15 mouse cellular contexts compared by ENCODE assay signal in the genomic region with DNA sequence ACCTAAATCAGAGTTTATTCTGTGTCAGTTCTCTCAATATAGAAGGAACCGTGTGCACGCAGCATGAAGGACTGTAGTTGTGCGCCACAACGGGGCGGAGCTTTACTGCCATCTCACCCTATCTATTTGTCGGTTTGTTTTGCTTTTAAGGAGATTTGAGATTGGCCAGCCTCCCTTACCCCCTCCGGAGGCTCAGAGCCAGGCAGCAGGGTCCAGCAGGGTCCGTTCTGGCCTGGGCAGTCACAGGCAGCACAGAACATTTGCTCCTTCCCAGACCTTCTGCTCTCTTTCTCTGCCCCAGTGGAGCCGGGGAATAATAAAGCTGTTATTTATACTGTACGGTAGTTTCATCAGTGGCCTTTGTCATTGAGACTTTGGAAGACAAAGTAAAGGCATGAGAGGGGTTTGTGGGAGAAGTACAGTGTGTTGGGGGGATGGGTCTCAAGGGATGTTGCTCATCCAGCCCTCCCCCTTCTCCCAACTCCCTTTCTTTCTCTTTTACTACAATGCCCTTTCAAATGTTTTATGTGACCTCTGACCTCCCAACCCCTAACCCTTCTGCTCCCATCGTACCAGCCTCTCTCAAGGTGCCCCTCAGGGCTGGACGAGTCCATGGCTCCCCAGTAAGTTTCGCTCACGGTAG.
DNase-seq lines count a peak whose midpoint lies in the region; ATAC-seq lines count a peak whose summit lies in the region.
"Had no signal": no experiment of that assay in that cellular context is flagged by ENCODE, and none has a peak within 500 bp of the region (broad histone marks: within the 10 kb centered on the region; RNA-seq: fewer than 3 reads in every experiment).

No protein-coding gene starts in this region.

- H3K4me3 ChIP-seq in hindbrain, embryonic 12.5 days: no peak overlapping the region
- no peak overlapping the region for H3K4me3 ChIP-seq in neural tube, embryonic 13.5 days
- H3K4me3 ChIP-seq: erythroblast, embryonic 14.5 days; myocyte had no signal

- H3K4me1 ChIP-seq in hindbrain, embryonic 12.5 days: peaks cover 8% of the 10 kb centered on the region
- peaks cover 10% of the 10 kb centered on the region for H3K4me1 ChIP-seq in neural tube, embryonic 13.5 days (replicated peaks)

- 20% methylated on average over 14 of the region's 14 CpGs for WGBS in hindbrain, embryonic 12.5 days
- 20% methylated on average over 14 of the region's 14 CpGs for WGBS in neural tube, embryonic 13.5 days

- H3K4me2 ChIP-seq in hindbrain, embryonic 12.5 days (replicated peaks): peak overlapping the region; percentile 19; the same call in 1 of the 2 replicates
- H3K4me2 ChIP-seq in neural tube, embryonic 13.5 days: peak overlapping the region; percentile 20; the same call in 1 of the 2 replicates

- peak; percentile 65 to 72 for DNase-seq in cerebellum, postnatal 10 days
- DNase-seq in cerebellum, postnatal 36 days: no peak
- DNase-seq in left cerebral cortex, postnatal 4 days: peak; percentile 53
- DNase-seq in left cerebral cortex, postnatal 25 days (ENCODE audit: low spot score in 2 of 2): no peak
- no peak for DNase-seq in ovary, adult 18-20 months (ENCODE audit: low spot score)
- no peak for DNase-seq in left cerebral cortex, adult 11 months (ENCODE audit: low spot score)
- DNase-seq: heart, postnatal 4 days; kidney, adult 8-10 months had no signal

- H3K9me3 ChIP-seq in hindbrain, embryonic 12.5 days (replicated peaks): no peaks in the 10 kb centered on the region
- H3K9me3 ChIP-seq in neural tube, embryonic 13.5 days: no peaks in the 10 kb centered on the region
- H3K9me3 ChIP-seq: G1E had no signal

- intact Hi-C loops in left cerebral cortex, postnatal 4 days (cut with DNase I): no loop called here
- intact Hi-C loops in left cerebral cortex, postnatal 25 days (cut with DNase I): no loop called here

- peaks cover 25% of the 10 kb centered on the region for H3K27me3 ChIP-seq in hindbrain, embryonic 12.5 days
- peaks cover 29% of the 10 kb centered on the region for H3K27me3 ChIP-seq in neural tube, embryonic 13.5 days

- no peak overlapping the region for H3K27ac ChIP-seq in hindbrain, embryonic 12.5 days
- H3K27ac ChIP-seq in neural tube, embryonic 13.5 days (replicated peaks): no peak overlapping the region
- H3K27ac ChIP-seq: liver, embryonic 14.5 days; macrophage had no signal

- ATAC-seq in hindbrain, embryonic 12.5 days (ENCODE audit: low FRiP score): no peak
- ATAC-seq in neural tube, embryonic 13.5 days (ENCODE audit: low read depth): peak; percentile 23; the same call in 1 of the 2 replicates

- H3K9ac ChIP-seq in hindbrain, embryonic 12.5 days: no peak overlapping the region
- H3K9ac ChIP-seq in neural tube, embryonic 13.5 days: no peak overlapping the region
- H3K9ac ChIP-seq: liver, embryonic 14.5 days had no signal

- H3K36me3 ChIP-seq in hindbrain, embryonic 12.5 days: no peaks in the 10 kb centered on the region
- H3K36me3 ChIP-seq in neural tube, embryonic 13.5 days: no peaks in the 10 kb centered on the region

Comparison
In these comparisons a context has a peak if more than half of its experiments do, and no peak if none do; other contexts are left out.
1. DNase-seq: peak in cerebellum, postnatal 10 days (2 of 2) and left cerebral cortex, postnatal 4 days (single experiment); none in cerebellum, postnatal 36 days (0 of 2), left cerebral cortex, postnatal 25 days (0 of 2), ovary, adult 18-20 months (single experiment) and left cerebral cortex, adult 11 months (single experiment).